Mouse (Mus musculus) urinary bladder, postnatal 14 days (tissue): ENCODE results near the gene Abr.

Source experiments
- DNase-seq: peaks from one replicate; pipeline ENCODE4 v3.0.0; 2021; ENCODE audit warnings: low spot score

The Abr gene

GRCm38 (mm10) chr11:76406702-76407583 is 215.2 kb downstream of the Abr start, which contains the start of gene Timm22:
Timm22 (plus strand) TSS chr11:76406952.
- peak; percentile 98 for DNase-seq

- no peak for DNase-seq
Measured at GRCm38 (mm10) chr11:76405626-76406264, 216.4 kb downstream of the Abr start.

GRCm38 (mm10) chr11:76405113-76405512 is 217.0 kb downstream of the Abr start:
- DNase-seq: no peak

- DNase-seq: no peak
Measured at GRCm38 (mm10) chr11:76401398-76401797, 220.7 kb downstream of the Abr start.

GRCm38 (mm10) chr11:76399587-76400330 is 222.4 kb downstream of the Abr start:
- peak; percentile 60 for DNase-seq

GRCm38 (mm10) chr11:76398798-76399586 is 223.1 kb downstream of the Abr start, which contains the start of gene Nxn:
Nxn (minus strand) TSS chr11:76399140.
- DNase-seq: peak; percentile 96

GRCm38 (mm10) chr11:76398312-76398797 is 223.8 kb downstream of the Abr start:
- DNase-seq: peak; percentile 50

- peak; percentile 56 for DNase-seq
Measured at GRCm38 (mm10) chr11:76397650-76398311, 224.3 kb downstream of the Abr start.

GRCm38 (mm10) chr11:76392996-76393395 is 229.1 kb downstream of the Abr start:
- DNase-seq: no peak

GRCm38 (mm10) chr11:76392532-76392931 is 229.6 kb downstream of the Abr start:
- DNase-seq: no peak

GRCm38 (mm10) chr11:76388711-76389110 is 233.4 kb downstream of the Abr start:
- no peak for DNase-seq

- DNase-seq: no peak
Measured at GRCm38 (mm10) chr11:76387097-76387496, 235.0 kb downstream of the Abr start.

GRCm38 (mm10) chr11:76385746-76386145 is 236.4 kb downstream of the Abr start:
- no peak for DNase-seq

- no peak for DNase-seq
Measured at GRCm38 (mm10) chr11:76385017-76385416, 237.1 kb downstream of the Abr start.

- DNase-seq: no peak
Measured at GRCm38 (mm10) chr11:76384307-76384706, 237.8 kb downstream of the Abr start.

- no peak for DNase-seq
Measured at GRCm38 (mm10) chr11:76382711-76383324, 239.3 kb downstream of the Abr start.

GRCm38 (mm10) chr11:76381201-76381885 is 240.8 kb downstream of the Abr start:
- DNase-seq: no peak

GRCm38 (mm10) chr11:76379921-76380544 is 242.1 kb downstream of the Abr start:
- DNase-seq: no peak

GRCm38 (mm10) chr11:76376425-76376824 is 245.7 kb downstream of the Abr start:
- no peak for DNase-seq
